Comparison of ENCODE assay signal across 10 mouse cellular contexts in genomic region chr1:134275616-134276464, GRCm38 (mm10). TPM values are rescaled to one million over a fixed set of nuclear protein-coding genes. Genes with fewer than 3 reads are reported as not detected.
DNase-seq lines count a peak whose midpoint lies in the region.
"Had no signal": no experiment of that assay in that cellular context is flagged by ENCODE, and none has a peak within 500 bp of the region (broad histone marks: within the 10 kb centered on the region; RNA-seq: fewer than 3 reads in every experiment).

No protein-coding gene starts in this region.

- H3K36me3 ChIP-seq in midbrain, embryonic 10.5 days, result no peaks in the 10 kb centered on the region

- 82% methylated on average over 13 of the region's 13 CpGs for WGBS in midbrain, embryonic 10.5 days

- no peak overlapping the region for H3K4me3 ChIP-seq in midbrain, embryonic 10.5 days

- H3K9me3 ChIP-seq in midbrain, embryonic 10.5 days (replicated peaks), result no peaks in the 10 kb centered on the region

- H3K27ac ChIP-seq in midbrain, embryonic 10.5 days (replicated peaks), result no peak overlapping the region

- H3K4me1 ChIP-seq in midbrain, embryonic 10.5 days, result peaks cover 14% of the 10 kb centered on the region; the same call in 1 of the 2 replicates

- no peaks in the 10 kb centered on the region; the same call in 1 of the 2 replicates for H3K27me3 ChIP-seq in midbrain, embryonic 10.5 days (ENCODE audit: low read depth, poor library complexity, severe bottlenecking)

- DNase-seq in frontal cortex, postnatal 36 days (ENCODE audit: low spot score in 2 of 2), result peak; percentile 46 to 60
- no peak for DNase-seq in frontal cortex, postnatal 14 days (ENCODE audit: low spot score in 2 of 2)
- DNase-seq in right cerebral cortex, adult 18-20 months, result peak; percentile 51
- DNase-seq in right cerebral cortex, postnatal 14 days, result no peak
- DNase-seq in layer of hippocampus, adult 18-20 months (ENCODE audit: low spot score in 2 of 2), result peak; percentile 54 to 77
- peak; percentile 72 for DNase-seq in testis, postnatal 14 days (ENCODE audit: low spot score)
- no peak for DNase-seq in thymus, postnatal 36 days
- DNase-seq in midbrain, embryonic 10.5 days (ENCODE audit: low spot score), result no peak

RNA-seq across cellular contexts. Expression of gene Myog, which starts 13.9 kb away (rescaled TPM):
- not detected for total RNA-seq in layer of hippocampus, adult 18-20 months (2021)
- 0.07 TPM in 1 of 2 replicates, not detected in the other for polyA plus RNA-seq in midbrain, embryonic 10.5 days (2016; fragmentation: Nextera tagmentation; extraction: Ambion mirVana)
- polyA plus RNA-seq: activated CD4-positive, CD25-positive, alpha-beta regulatory T cell, adult 4 months; spleen, adult 2 months had no signal

RNA-seq across cellular contexts. Expression of gene Adora1, which starts 40.6 kb away (rescaled TPM):
- 100 to 1,000 TPM; 212 to 220 TPM for total RNA-seq in layer of hippocampus, adult 18-20 months (2021)
- 0.14 and 0.17 TPM in 2 replicates for polyA plus RNA-seq in midbrain, embryonic 10.5 days (2016; fragmentation: Nextera tagmentation; extraction: Ambion mirVana)

RNA-seq across cellular contexts. Expression of gene Ppfia4, which starts 56.9 kb away (rescaled TPM):
- 10 to 100 TPM; 66.5 to 68.4 TPM for total RNA-seq in layer of hippocampus, adult 18-20 months (2021)
- polyA plus RNA-seq in midbrain, embryonic 10.5 days (2016; fragmentation: Nextera tagmentation; extraction: Ambion mirVana), result 2.0 and 3.5 TPM in 2 replicates

Comparison
In these comparisons a context has a peak if more than half of its experiments do, and no peak if none do; other contexts are left out.
1. DNase-seq: peak in frontal cortex, postnatal 36 days (2 of 2), right cerebral cortex, adult 18-20 months (single experiment), layer of hippocampus, adult 18-20 months (2 of 2) and testis, postnatal 14 days (single experiment); none in frontal cortex, postnatal 14 days (0 of 2), right cerebral cortex, postnatal 14 days (single experiment), thymus, postnatal 36 days (0 of 2) and midbrain, embryonic 10.5 days (single experiment).